Mouse (Mus musculus): ENCODE data around the gene Hoxc5. TPM values are rescaled to one million over a fixed set of nuclear protein-coding genes. Genes with fewer than 3 reads are reported as not detected.

Gene Hoxc5
- polyA plus RNA-seq, 1 experiment from 2014 or later = 6.3 TPM

DNA sequence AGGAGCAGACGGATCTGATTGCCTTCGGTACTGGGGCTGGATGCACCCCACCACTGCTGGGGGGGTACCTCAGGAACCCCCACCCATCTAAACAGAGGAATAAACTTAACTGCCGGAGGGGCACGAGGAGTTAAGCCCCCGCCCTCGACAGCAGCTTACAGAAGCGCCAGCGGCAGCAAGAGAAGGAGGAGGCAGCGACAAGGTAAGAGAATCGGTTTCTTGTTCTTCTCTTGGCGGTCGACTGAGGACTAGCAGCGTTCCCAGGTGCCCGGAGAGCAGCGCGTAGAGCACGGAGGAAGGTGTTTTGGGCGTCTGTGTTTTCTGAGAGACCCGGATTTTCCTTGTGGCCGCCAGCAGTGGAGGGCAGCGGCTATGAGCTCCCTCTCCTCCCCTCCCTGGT is 5.0 kb downstream of the Hoxc5 start:
- Histone ChIP-seq H3K4me2 (peak overlapping the region; percentile 82), H3K4me1 (replicated peaks) (peaks cover 49% of the 10 kb centered on the region), H3K9me3 (no peaks in the 10 kb centered on the region), H3K9ac (replicated peaks) (peak overlapping the region; percentile 50), H3K36me3 (no peaks in the 10 kb centered on the region), H3K27me3 (peaks cover 93% of the 10 kb centered on the region), H3K27ac (peak overlapping the region; percentile 32; the same call in 1 of the 2 replicates), H3K4me3 (replicated peaks) (peak overlapping the region; percentile 34)
- ATAC-seq (ENCODE audit: insufficient number of reproducible peaks, insufficient read depth, low FRiP score, low TSS enrichment, low read depth) = no peak
- 1% methylated on average over 21 of the region's 21 CpGs for WGBS

- Histone ChIP-seq H3K4me2 (peak overlapping the region; percentile 82), H3K36me3 (no peaks in the 10 kb centered on the region), H3K9ac (replicated peaks) (peak overlapping the region; percentile 50), H3K27ac (peak overlapping the region; percentile 32; the same call in 1 of the 2 replicates), H3K9me3 (no peaks in the 10 kb centered on the region), H3K27me3 (peaks cover 93% of the 10 kb centered on the region), H3K4me3 (replicated peaks) (peak overlapping the region; percentile 34), H3K4me1 (replicated peaks) (peaks cover 54% of the 10 kb centered on the region)
- WGBS = 3% methylated on average over 6 of the region's 6 CpGs
- ATAC-seq (ENCODE audit: insufficient number of reproducible peaks, insufficient read depth, low FRiP score, low TSS enrichment, low read depth) = no peak
These were observed 5.5 kb downstream of the Hoxc5 start for GRCm38 (mm10) chr15:102972753-102973152.

GRCm38 (mm10) chr15:102975034-102975433 is 7.8 kb downstream of the Hoxc5 start:
- no peak for ATAC-seq (ENCODE audit: insufficient number of reproducible peaks, insufficient read depth, low FRiP score, low TSS enrichment, low read depth)
- 10% methylated on average over 7 of the region's 7 CpGs for WGBS
- no peaks in the 10 kb centered on the region for H3K9me3 ChIP-seq
- H3K36me3 ChIP-seq = no peaks in the 10 kb centered on the region
- H3K27me3 ChIP-seq = peaks cover 97% of the 10 kb centered on the region
- H3K4me1 ChIP-seq (replicated peaks) = peaks cover 72% of the 10 kb centered on the region
- H3K27ac ChIP-seq = 0 out of 2 replicates have a peak overlapping the region, but pooled peaks have one; percentile 73
- H3K9ac ChIP-seq (replicated peaks) = peak overlapping the region; percentile 71; the same call in 1 of the 2 replicates
- H3K4me3 ChIP-seq (replicated peaks) = peak overlapping the region; percentile 40
- H3K4me2 ChIP-seq = peak overlapping the region; percentile 82

DNA sequence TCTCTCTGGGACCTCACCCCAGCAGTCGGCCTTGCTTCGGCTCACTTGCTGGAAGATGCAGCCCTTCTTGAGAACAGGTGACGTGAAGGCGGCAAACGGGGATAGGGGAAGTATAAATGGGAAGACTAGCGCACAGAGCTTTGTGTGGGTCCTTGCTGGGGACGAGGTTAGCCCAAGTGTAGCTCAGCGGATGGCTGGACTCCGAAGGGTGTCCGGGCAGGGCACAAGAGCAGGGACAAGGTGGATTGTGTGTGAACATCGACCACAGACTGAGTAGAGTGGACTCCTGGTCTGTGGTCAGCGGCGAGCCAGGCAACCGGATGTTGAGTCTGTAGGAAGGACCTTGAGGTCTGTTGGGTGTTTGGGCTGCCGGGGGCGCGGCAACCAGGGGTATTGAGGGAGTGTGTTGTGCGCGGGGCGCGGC is 8.5 kb downstream of the Hoxc5 start:
- peak overlapping the region; percentile 82 for H3K4me2 ChIP-seq
- no peak for ATAC-seq (ENCODE audit: insufficient number of reproducible peaks, insufficient read depth, low FRiP score, low TSS enrichment, low read depth)
- H3K4me1 ChIP-seq (replicated peaks) = peaks cover 70% of the 10 kb centered on the region
- no peaks in the 10 kb centered on the region for H3K9me3 ChIP-seq
- H3K4me3 ChIP-seq (replicated peaks) = peak overlapping the region; percentile 40
- H3K27me3 ChIP-seq = peaks cover 97% of the 10 kb centered on the region
- H3K36me3 ChIP-seq = no peaks in the 10 kb centered on the region
- H3K9ac ChIP-seq (replicated peaks) = peak overlapping the region; percentile 71
- under 1% methylated on average over 21 of the region's 21 CpGs for WGBS
- peak overlapping the region; percentile 73 for H3K27ac ChIP-seq

DNA sequence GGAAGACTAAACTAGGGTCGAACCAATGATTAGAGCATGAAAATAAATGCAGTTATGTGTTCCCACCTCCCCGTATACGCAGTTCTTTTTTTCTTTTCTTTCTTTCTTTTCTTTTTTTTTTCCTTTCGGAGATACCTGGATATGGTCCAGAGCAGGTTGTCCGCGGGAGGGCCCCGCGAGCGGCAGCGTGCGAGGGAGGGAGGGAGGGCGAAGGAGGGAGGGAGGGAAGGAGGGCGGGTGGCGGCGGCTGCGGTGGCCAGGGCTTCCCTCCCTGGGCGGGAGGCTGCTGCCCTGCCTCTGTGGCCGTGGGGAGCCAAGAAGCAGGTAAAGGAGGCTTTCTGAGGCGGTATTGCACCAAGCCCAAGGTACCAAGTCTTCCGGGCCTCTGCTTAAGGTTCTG is 8.9 kb downstream of the Hoxc5 start, which contains the start of gene Hoxc9:
Gene Hoxc9 (plus strand): TSS at position 269 of the 400 bp plus-strand sequence.
- H3K27me3 ChIP-seq = peaks cover 97% of the 10 kb centered on the region
- H3K27ac ChIP-seq = peak within 1 kb of the TSS; percentile 73
- ATAC-seq (ENCODE audit: insufficient number of reproducible peaks, insufficient read depth, low FRiP score, low TSS enrichment, low read depth) = no peak
- peaks cover 71% of the 10 kb centered on the region for H3K4me1 ChIP-seq (replicated peaks)
- under 1% methylated on average over 12 of the region's 20 CpGs for WGBS
- no peaks in the 10 kb centered on the region for H3K36me3 ChIP-seq
- peak within 1 kb of the TSS; percentile 40 for H3K4me3 ChIP-seq (replicated peaks)
- peak within 1 kb of the TSS; percentile 71 for H3K9ac ChIP-seq (replicated peaks)
- no peaks in the 10 kb centered on the region for H3K9me3 ChIP-seq
- H3K4me2 ChIP-seq = peak within 1 kb of the TSS; percentile 82

- peak overlapping the region; percentile 40 for H3K4me3 ChIP-seq (replicated peaks)
- H3K9ac ChIP-seq (replicated peaks) = peak overlapping the region; percentile 71
These were observed 9.6 kb downstream of the Hoxc5 start for GRCm38 (mm10) chr15:102976631-102977422.

GRCm38 (mm10) chr15:102977423-102977974 is 10.3 kb downstream of the Hoxc5 start:
- H3K36me3 ChIP-seq = no peaks in the 10 kb centered on the region
- H3K27ac ChIP-seq = peak overlapping the region; percentile 73
- H3K4me3 ChIP-seq (replicated peaks) = peak overlapping the region; percentile 40
- peaks cover 74% of the 10 kb centered on the region for H3K4me1 ChIP-seq (replicated peaks)
- peaks cover 98% of the 10 kb centered on the region for H3K27me3 ChIP-seq
- no peak for ATAC-seq (ENCODE audit: insufficient number of reproducible peaks, insufficient read depth, low FRiP score, low TSS enrichment, low read depth)
- no peaks in the 10 kb centered on the region for H3K9me3 ChIP-seq
- peak overlapping the region; percentile 71 for H3K9ac ChIP-seq (replicated peaks)
- WGBS = under 1% methylated on average over 16 of the region's 16 CpGs
- peak overlapping the region; percentile 82 for H3K4me2 ChIP-seq

More at GRCm38 (mm10) chr15:102976631-102977422, 9.6 kb downstream of the Hoxc5 start:
- Histone ChIP-seq H3K27ac (peak overlapping the region; percentile 73), H3K4me2 (peak overlapping the region; percentile 82), H3K36me3 (no peaks in the 10 kb centered on the region), H3K4me1 (replicated peaks) (peaks cover 73% of the 10 kb centered on the region), H3K27me3 (peaks cover 98% of the 10 kb centered on the region), H3K9me3 (no peaks in the 10 kb centered on the region)
- ATAC-seq (ENCODE audit: insufficient number of reproducible peaks, insufficient read depth, low FRiP score, low TSS enrichment, low read depth) = no peak
- WGBS = 2% methylated on average over 37 of the region's 37 CpGs

DNA sequence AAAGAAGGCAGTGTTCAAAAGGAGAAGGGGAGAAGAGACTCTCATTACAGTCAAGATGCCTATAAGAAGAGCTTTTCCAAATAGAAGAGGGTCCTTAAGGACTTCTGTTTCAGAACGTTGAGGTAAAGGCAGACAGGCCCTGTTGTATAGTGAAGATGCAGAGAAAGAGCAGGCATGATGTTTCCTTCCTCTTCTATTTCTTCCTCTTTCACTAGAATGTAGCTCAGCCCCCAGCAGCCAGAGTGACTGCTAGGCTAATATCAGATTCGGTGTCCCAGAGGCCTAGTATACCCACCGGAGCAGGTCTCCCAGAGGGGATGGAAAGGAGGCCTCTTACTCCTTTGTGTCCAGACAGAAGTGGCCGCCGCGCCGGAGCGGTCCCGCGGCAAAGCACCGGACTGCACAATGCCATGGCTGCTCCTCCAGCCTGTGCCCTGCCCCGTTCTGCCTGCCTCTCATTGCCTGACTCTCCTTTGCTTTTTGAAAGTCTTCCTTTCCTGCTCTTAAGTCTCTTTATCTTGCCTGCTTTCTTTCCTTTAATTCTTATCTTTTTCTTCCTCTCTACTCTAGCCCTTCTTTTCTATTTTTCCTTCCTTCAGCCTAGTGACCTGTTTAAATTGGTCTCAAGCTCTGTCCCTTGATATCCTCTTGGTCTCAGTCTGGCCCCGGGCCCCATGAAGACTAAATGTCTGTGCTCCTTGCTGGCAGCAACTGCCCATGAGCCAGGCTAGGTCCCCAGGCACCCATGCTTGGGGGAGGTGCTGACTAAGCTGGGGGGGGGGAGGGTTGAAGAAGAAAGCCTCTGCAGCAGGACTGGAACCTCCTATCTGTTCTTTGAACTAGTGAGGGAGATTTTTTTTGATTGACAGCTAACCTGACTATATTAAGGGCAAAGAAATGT is 11.6 kb downstream of the Hoxc5 start:
- Histone ChIP-seq H3K36me3 (no peaks in the 10 kb centered on the region), H3K4me3 (replicated peaks) (peak overlapping the region; percentile 40), H3K9ac (replicated peaks) (peak overlapping the region; percentile 50), H3K4me1 (replicated peaks) (peaks cover 79% of the 10 kb centered on the region), H3K4me2 (peak overlapping the region; percentile 82), H3K27me3 (peaks cover 98% of the 10 kb centered on the region), H3K9me3 (no peaks in the 10 kb centered on the region), H3K27ac (0 out of 2 replicates have a peak overlapping the region, but pooled peaks have one; percentile 73)
- 3% methylated on average over 13 of the region's 13 CpGs for WGBS
- no peak for ATAC-seq (ENCODE audit: insufficient number of reproducible peaks, insufficient read depth, low FRiP score, low TSS enrichment, low read depth)

- Histone ChIP-seq H3K9ac (replicated peaks) (no peak overlapping the region; the same call in 1 of the 2 replicates), H3K27me3 (peaks cover 99% of the 10 kb centered on the region), H3K36me3 (no peaks in the 10 kb centered on the region), H3K4me2 (peak overlapping the region; percentile 82), H3K9me3 (no peaks in the 10 kb centered on the region), H3K4me1 (replicated peaks) (peaks cover 82% of the 10 kb centered on the region), H3K27ac (no peak overlapping the region), H3K4me3 (replicated peaks) (peak overlapping the region; percentile 40; the same call in 1 of the 2 replicates)
- ATAC-seq (ENCODE audit: insufficient number of reproducible peaks, insufficient read depth, low FRiP score, low TSS enrichment, low read depth) = no peak
- 0% methylated on average over 1 of the region's 1 CpGs for WGBS
These were observed 12.7 kb downstream of the Hoxc5 start for GRCm38 (mm10) chr15:102979936-102980335.

- WGBS = 3% methylated on average over 11 of the region's 11 CpGs
These were observed 13.1 kb downstream of the Hoxc5 start for GRCm38 (mm10) chr15:102980352-102980751.

More at GRCm38 (mm10) chr15:102980352-102980751, 13.1 kb downstream of the Hoxc5 start:
- ATAC-seq (ENCODE audit: insufficient number of reproducible peaks, insufficient read depth, low FRiP score, low TSS enrichment, low read depth) = no peak
- Histone ChIP-seq H3K9me3 (no peaks in the 10 kb centered on the region), H3K36me3 (no peaks in the 10 kb centered on the region), H3K4me3 (replicated peaks) (peak overlapping the region; percentile 53), H3K9ac (replicated peaks) (no peak overlapping the region), H3K4me1 (replicated peaks) (peaks cover 83% of the 10 kb centered on the region), H3K27me3 (peaks cover 99% of the 10 kb centered on the region), H3K4me2 (peak overlapping the region; percentile 82), H3K27ac (peak overlapping the region; percentile 50)
